Mouse (Mus musculus): ENCODE measurements around the gene Ica1l.

The Ica1l gene

DNA sequence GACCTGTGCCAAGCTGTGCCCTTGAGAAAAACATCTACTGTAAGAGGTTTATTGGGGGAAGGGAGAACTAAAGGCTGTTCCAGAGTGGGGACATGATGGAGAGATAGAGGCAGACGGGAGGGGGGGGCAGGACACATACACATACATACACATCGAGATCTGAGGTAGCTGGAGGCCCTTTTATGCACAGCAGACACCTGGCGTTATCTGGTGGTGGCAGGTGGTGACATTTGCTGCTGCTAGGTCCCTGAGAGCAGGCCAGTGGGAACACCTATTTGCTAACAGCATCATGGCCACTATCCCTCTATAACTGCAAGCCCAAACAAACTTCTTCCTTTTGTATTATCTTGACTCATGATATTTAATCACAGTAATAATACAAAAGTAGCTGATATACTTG is 85.8 kb downstream of the Ica1l start:
- DNase-seq: no peak

DNA sequence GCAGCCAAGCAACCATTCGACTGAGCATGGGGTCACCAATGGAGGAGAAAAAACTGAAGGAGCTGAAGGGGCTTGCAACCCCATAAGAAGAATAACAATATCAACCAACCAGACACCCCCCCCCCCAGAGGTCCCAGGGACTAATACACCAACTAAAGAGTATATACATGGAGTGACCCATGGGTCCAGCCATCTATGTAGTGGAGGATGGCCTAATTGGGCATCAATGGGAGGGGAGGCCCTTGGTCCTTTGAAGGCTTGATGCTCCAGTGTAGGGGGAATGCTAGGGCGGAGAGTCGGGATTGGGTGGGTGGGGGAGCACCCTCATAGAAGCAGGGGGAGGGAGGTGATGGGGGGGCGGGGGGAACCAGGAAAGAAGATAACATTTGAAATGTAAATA is 95.5 kb downstream of the Ica1l start:
- no peak for DNase-seq

DNA sequence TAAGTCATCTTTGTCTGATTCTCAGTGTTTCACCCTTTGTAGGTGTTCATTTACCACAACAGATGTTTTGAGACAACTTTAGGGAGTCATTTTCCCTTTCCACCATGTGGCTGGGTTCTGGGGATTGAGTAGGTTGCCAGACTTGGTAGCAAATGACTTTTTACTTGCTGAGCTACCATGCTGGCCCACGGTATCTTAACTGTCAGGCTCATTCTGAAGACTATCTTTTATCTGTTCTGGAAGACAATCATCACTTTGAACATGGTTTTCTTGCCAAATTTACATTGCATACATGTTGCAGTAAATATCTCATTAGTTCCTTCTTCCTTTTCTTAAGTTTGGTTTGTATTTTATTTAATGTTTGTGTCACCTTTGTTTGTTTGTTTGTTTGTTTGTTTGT is 97.0 kb downstream of the Ica1l start:
- DNase-seq: no peak

DNA sequence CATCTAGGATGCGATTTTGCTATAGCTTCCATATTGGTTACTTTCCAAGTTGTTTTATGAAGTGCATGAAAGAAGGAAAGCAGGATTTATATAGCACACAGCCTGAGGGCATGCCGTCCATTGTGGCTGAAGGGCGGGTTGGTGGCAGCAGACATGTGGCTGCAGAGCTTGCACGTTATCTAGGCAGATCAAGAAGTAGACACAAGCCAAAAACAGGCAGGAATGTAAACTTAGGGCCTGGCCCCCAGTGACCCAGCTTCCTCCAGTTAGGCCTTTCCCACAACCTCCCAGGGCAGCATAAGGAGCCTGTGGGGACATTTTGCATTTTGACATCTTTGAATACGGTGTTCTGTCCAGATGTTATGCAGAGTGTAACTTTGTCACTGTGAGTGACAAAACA is 99.2 kb downstream of the Ica1l start:
- DNase-seq: peak; percentile 41

DNA sequence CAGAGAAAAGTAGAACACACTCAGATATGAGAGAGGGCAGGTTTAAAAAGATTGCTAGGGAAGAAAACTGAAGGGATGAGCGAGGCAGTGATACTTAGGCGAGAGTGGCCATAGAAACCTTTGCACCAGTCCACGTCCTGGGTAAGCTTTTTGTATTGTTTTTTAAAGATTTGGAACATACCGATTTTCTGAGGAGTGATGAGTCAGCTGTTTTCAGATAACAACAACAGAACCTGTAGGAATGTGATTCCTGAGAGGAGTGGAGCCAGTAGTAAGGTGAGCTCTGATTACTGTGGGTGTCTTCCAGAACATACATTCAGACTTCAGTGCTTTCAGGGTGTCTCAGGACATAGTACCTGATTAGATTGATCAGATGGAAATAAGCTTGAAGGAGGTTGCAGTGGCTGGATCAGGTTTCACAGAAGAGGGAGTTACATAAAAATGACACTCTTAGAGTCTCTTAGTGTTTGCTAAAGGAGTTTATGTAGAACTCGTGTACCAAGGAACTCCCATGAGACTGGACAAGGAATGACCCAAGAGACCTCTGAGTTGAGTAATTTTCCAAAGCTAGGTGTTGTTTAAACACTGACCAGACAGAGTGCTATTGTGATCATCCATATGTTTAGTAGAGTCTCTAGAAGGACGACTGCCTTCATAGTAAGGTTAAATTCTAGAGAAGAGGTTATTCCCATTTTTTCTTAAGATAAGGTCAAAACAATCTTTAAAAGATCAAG is 100.8 kb downstream of the Ica1l start:
- no peak for DNase-seq

DNA sequence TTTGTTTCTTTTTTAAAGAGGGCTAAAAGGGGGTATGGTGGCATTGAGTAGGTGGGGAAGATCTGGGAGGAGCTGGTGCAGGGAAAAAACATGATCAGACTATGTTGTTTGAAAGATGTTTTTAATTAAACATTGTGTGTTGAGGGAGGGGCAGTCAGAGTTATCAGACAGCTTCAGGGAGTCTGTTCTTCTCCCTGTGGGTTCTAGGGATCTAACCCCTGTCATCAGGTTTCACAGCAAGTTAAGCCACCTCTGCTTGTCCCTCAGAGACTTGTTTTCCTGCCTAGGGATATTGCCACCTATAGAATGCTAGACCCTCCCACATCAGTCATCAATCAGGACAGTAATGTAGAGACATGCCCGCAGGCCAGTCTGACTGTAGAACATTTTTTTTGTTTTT is 101.9 kb downstream of the Ica1l start:
- no peak for DNase-seq

DNA sequence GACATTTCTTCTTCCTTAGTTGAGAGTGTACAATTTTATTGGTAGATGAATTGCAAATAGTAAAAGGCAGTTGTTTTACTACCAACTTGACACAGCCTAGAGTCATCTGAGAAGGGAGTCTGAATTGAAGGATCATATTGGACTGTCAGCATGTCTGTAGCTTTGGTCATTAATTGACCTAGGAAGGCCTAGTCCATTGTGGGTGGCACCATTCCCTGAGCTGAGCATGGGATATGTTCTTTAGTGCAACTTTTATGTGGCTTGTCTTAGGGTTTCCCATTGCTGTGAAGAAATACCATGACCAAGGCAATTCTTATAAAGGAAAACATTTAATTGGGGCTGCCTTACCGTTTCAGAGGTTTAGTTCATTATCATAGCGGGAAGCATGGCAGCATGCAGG is 110.0 kb downstream of the Ica1l start:
- DNase-seq: no peak
